Mouse (Mus musculus): Measurements from ENCODE around the gene Tent2.

- no peak for TF ChIP-seq CTCF (IDR thresholded peaks at IDR 0.05; ENCODE audit: extremely low read depth, insufficient read length, insufficient replicate concordance, low read depth, low read length)
- no peak for TF ChIP-seq POLR2A (IDR thresholded peaks at IDR 0.05; ENCODE audit: low read depth, low read length)
These were observed 55.1 kb downstream of the Tent2 start for GRCm38 (mm10) chr13:93137098-93137497.
